Mouse (Mus musculus): ENCODE results near the gene Camsap2.

- TF ChIP-seq CTCF (IDR thresholded peaks at IDR 0.05; ENCODE audit: low read depth, low read length), result no peak
- TF ChIP-seq POLR2A (IDR thresholded peaks at IDR 0.05; ENCODE audit: extremely low read depth, insufficient read depth, low read length), result no peak
Observed at GRCm38 (mm10) chr1:136316317-136316716, 29.6 kb downstream of the Camsap2 start.

All from liver, adult 2 months (tissue).